Mouse (Mus musculus) heart, adult 9 months (tissue): ENCODE data around the gene Cars.
"Not testable (repeated sequence)": the region's sequence is repeated elsewhere in the genome, so short reads cannot be mapped to it uniquely, and the experiment has no call there.

Source experiments
- DNase-seq, 2 experiments: peaks; one replicate each; pipeline ENCODE4 v3.0.0; 2022; ENCODE audit warnings: low spot score in 2 of 2

The Cars gene

GRCm38 (mm10) chr7:143599428-143600230 is at the start of gene Cars:
Cars (minus strand) TSS chr7:143600090.
- peak; percentile 95 for DNase-seq

GRCm38 (mm10) chr7:143649034-143649768 is 49.3 kb upstream of the Cars start, which contains the start of gene Tnfrsf22:
Tnfrsf22 (minus strand) TSS chr7:143649661.
- peak; percentile 78 to 79 for DNase-seq

GRCm38 (mm10) chr7:143643949-143644348 is 44.1 kb upstream of the Cars start:
- DNase-seq: not testable (repeated sequence)

- no peak for DNase-seq
Observed at GRCm38 (mm10) chr7:143636674-143637073, 36.8 kb upstream of the Cars start.

- no peak for DNase-seq
Observed at GRCm38 (mm10) chr7:143631503-143631902, 31.6 kb upstream of the Cars start.

- no peak for DNase-seq
Observed at GRCm38 (mm10) chr7:143629501-143629900, 29.6 kb upstream of the Cars start.

GRCm38 (mm10) chr7:143628540-143628939 is 28.6 kb upstream of the Cars start, which contains the start of gene Tnfrsf26:
Tnfrsf26 (minus strand) TSS chr7:143628722.
- no peak for DNase-seq

- DNase-seq: no peak
Observed at GRCm38 (mm10) chr7:143627555-143628286, 27.8 kb upstream of the Cars start.

- no peak for DNase-seq
Observed at GRCm38 (mm10) chr7:143626178-143626577, 26.3 kb upstream of the Cars start.

GRCm38 (mm10) chr7:143625151-143625550 is 25.3 kb upstream of the Cars start:
- no peak for DNase-seq

GRCm38 (mm10) chr7:143624561-143624960 is 24.7 kb upstream of the Cars start:
- no peak for DNase-seq

- DNase-seq: no peak
Observed at GRCm38 (mm10) chr7:143620951-143621350, 21.1 kb upstream of the Cars start.

- peak; percentile 32 to 67 for DNase-seq
Observed at GRCm38 (mm10) chr7:143614404-143615135, 14.7 kb upstream of the Cars start.

GRCm38 (mm10) chr7:143612215-143612614 is 12.3 kb upstream of the Cars start:
- no peak for DNase-seq

GRCm38 (mm10) chr7:143605321-143605720 is 5.4 kb upstream of the Cars start:
- DNase-seq: no peak

GRCm38 (mm10) chr7:143604889-143605288 is 5.0 kb upstream of the Cars start:
- DNase-seq: no peak

- no peak for DNase-seq
Observed at GRCm38 (mm10) chr7:143601705-143602104, 1.8 kb upstream of the Cars start.

- no peak for DNase-seq
Observed at GRCm38 (mm10) chr7:143600231-143600740, 396 bp upstream of the Cars start.

- DNase-seq: no peak
Observed at GRCm38 (mm10) chr7:143594865-143595264, 5.0 kb downstream of the Cars start.

- no peak for DNase-seq
Observed at GRCm38 (mm10) chr7:143592255-143592654, 7.6 kb downstream of the Cars start.

GRCm38 (mm10) chr7:143588006-143588405 is 11.9 kb downstream of the Cars start:
- DNase-seq: peak; percentile 73 to 75
